Mouse (Mus musculus) heart, embryonic 13.5 days (tissue): ENCODE measurements around the gene Abl2. TPM values are rescaled to one million over a fixed set of nuclear protein-coding genes. Genes with fewer than 3 reads are reported as not detected.
A peak's percentile ranks its signal among the peaks of the same experiment; 100 is the strongest.

ENCODE experiments used
- ATAC-seq: fragments of 200-750 bp; cut with Nextera tagmentation; 2 replicates; pipeline ENCODE4 v1.8.0; 2017; ENCODE audit warnings: moderate TSS enrichment; ENCODE audit not compliant: insufficient number of reproducible peaks, low FRiP score, low TSS enrichment; ENCODE audit errors: extremely low read depth
- H3K27ac ChIP-seq: fragments of 300-500 bp; sonication (generic); replicated peaks from 2 replicates; pipeline ENCODE4 v1.5.1; 2015; ENCODE audit warnings: moderate library complexity, mild to moderate bottlenecking, inconsistent platforms
- H3K27me3 ChIP-seq: fragments of 300-500 bp; sonication (generic); replicated peaks from 2 replicates; pipeline ENCODE4 v1.6.1; 2015; ENCODE audit warnings: mild to moderate bottlenecking, inconsistent platforms
- H3K36me3 ChIP-seq: fragments of 300-500 bp; sonication (generic); 2 replicates; pipeline ENCODE4 v1.6.1; 2015; ENCODE audit warnings: mild to moderate bottlenecking, inconsistent platforms
- H3K4me1 ChIP-seq: fragments of 300-500 bp; sonication (generic); 2 replicates; pipeline ENCODE4 v1.6.1; 2015; ENCODE audit warnings: inconsistent platforms
- H3K4me2 ChIP-seq: fragments of 300-500 bp; sonication (generic); 2 replicates; pipeline ENCODE4 v1.6.1; 2015; ENCODE audit warnings: inconsistent platforms, mild to moderate bottlenecking, moderate library complexity
- H3K4me3 ChIP-seq: fragments of 300-500 bp; sonication (generic); 2 replicates; pipeline ENCODE4 v1.5.1; 2015; ENCODE audit warnings: moderate library complexity, mild to moderate bottlenecking, inconsistent platforms
- H3K9ac ChIP-seq: fragments of 300-500 bp; sonication (generic); 2 replicates; pipeline ENCODE4 v1.6.1; 2015; ENCODE audit warnings: inconsistent platforms, mild to moderate bottlenecking, moderate library complexity
- H3K9me3 ChIP-seq: fragments of 300-500 bp; sonication (generic); 2 replicates; pipeline ENCODE4 v1.6.1; 2016; ENCODE audit warnings: inconsistent platforms
- WGBS: fragments of 180-500 bp; shearing (Covaris S2); methylation state at CpG from one replicate; pipeline ENCODE4 v1.1.7; 2015; ENCODE audit warnings: mixed read lengths; 5-methylcytosine and 5-hydroxymethylcytosine counted together
- polyA plus RNA-seq: library from polyadenylated mRNA; unstranded; fragments of >200 nt; fragmentation: Nextera tagmentation; extraction: Ambion mirVana; gene quantifications from 2 replicates; pipeline ENCODE4 v1.2.1, GENCODE M21; 2015

The Abl2 gene
- polyA plus RNA-seq, 1 experiment from 2014 or later = 2.4 TPM

DNA sequence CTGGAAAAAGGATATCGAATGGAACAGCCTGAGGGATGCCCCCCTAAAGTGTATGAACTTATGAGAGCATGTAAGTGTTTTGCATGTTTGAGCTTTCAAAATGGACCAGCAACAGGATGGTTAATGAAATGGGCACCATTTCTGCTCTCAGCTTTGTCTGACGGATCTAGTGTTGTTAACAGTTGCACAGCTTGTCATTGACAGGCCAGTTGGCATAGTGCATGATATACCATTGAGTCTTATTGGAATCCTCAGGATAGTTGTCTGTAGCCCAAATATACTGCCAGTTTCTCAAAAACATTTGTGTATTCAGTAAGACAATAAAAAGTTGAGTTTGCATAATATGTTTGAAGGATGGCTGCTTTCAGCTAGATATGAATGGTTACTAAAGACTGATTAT is 76.6 kb downstream of the Abl2 start:
- 75% methylated on average over 2 of the region's 2 CpGs for WGBS
- H3K4me3 ChIP-seq = no peak overlapping the region
- no peak overlapping the region for H3K4me2 ChIP-seq
- no peaks in the 10 kb centered on the region for H3K4me1 ChIP-seq
- no peak overlapping the region for H3K9ac ChIP-seq
- H3K9me3 ChIP-seq = peaks cover 3% of the 10 kb centered on the region
- no peak for ATAC-seq
- peaks cover 86% of the 10 kb centered on the region for H3K36me3 ChIP-seq
- H3K27me3 ChIP-seq = no peaks in the 10 kb centered on the region
- H3K27ac ChIP-seq = no peak overlapping the region

DNA sequence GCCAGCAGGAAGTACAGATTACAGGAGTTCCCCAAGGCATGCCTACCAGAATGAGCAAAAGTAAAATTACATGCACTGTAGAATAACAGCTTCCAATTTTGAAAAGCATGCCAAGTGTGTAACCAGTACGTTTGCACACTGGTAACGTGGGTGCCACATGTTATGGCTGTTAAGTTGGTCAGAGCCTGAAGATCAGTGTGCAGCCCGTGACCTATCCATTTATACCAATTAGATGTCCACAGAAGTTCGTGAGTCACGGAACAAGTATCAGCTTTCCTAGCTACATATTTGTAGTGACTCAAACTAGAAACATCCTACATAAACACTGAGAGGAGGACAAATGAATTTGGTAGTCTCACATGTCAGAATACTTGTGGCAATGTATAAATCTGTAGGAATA is 80.9 kb downstream of the Abl2 start:
- 0 out of 2 replicates have a peak, but pooled peaks cover 2% of the 10 kb centered on the region for H3K4me1 ChIP-seq
- H3K4me2 ChIP-seq = no peak overlapping the region
- peaks cover 83% of the 10 kb centered on the region for H3K36me3 ChIP-seq
- ATAC-seq = no peak
- 91% methylated on average over 5 of the region's 5 CpGs for WGBS
- no peak overlapping the region for H3K4me3 ChIP-seq
- no peak overlapping the region for H3K27ac ChIP-seq
- H3K9me3 ChIP-seq = no peaks in the 10 kb centered on the region
- H3K27me3 ChIP-seq = no peaks in the 10 kb centered on the region
- no peak overlapping the region for H3K9ac ChIP-seq

DNA sequence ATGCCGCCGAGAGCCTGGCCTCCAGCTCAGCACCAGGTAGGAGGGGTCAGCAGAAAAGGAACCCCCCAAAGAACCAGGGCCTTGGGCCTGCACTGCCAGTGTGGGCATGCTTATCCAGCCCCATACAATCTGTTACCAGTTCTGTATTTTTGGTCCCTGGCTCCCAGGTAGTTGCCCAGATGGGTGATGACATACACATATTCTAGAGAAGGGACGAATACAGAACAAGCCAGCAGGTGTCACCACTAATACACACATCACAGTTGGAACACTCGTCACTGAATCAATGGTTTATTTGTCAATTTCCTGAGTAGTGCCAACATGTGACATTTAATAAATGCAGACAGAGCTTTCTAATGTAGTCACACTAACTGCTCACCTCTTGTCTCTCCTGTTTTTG is 82.0 kb downstream of the Abl2 start:
- H3K4me3 ChIP-seq = no peak overlapping the region
- H3K27me3 ChIP-seq = no peaks in the 10 kb centered on the region
- H3K9ac ChIP-seq = no peak overlapping the region
- no peak for ATAC-seq
- peaks cover 83% of the 10 kb centered on the region for H3K36me3 ChIP-seq
- H3K9me3 ChIP-seq = no peaks in the 10 kb centered on the region
- H3K27ac ChIP-seq = no peak overlapping the region
- WGBS = 74% methylated on average over 4 of the region's 4 CpGs
- 0 out of 2 replicates have a peak, but pooled peaks cover 2% of the 10 kb centered on the region for H3K4me1 ChIP-seq
- no peak overlapping the region for H3K4me2 ChIP-seq

DNA sequence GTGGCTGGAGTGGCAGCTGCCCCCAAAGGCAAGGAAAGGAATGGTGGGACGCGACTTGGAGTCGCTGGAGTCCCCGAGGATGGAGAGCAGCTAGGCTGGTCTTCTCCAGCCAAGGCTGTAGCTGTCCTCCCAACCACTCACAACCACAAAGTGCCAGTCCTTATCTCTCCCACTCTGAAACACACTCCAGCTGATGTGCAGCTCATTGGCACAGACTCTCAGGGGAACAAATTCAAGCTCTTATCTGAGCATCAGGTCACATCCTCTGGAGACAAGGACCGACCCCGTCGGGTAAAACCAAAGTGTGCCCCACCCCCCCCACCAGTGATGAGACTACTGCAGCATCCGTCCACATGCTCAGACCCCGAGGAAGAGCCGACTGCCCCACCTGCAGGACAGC is 83.2 kb downstream of the Abl2 start:
- Histone ChIP-seq H3K27me3 (no peaks in the 10 kb centered on the region), H3K4me1 (0 out of 2 replicates have a peak, but pooled peaks cover 2% of the 10 kb centered on the region), H3K36me3 (peaks cover 77% of the 10 kb centered on the region), H3K9me3 (no peaks in the 10 kb centered on the region), H3K4me3 (no peak overlapping the region), H3K4me2 (no peak overlapping the region), H3K27ac (no peak overlapping the region), H3K9ac (no peak overlapping the region)
- no peak for ATAC-seq
- WGBS = 57% methylated on average over 10 of the region's 10 CpGs

DNA sequence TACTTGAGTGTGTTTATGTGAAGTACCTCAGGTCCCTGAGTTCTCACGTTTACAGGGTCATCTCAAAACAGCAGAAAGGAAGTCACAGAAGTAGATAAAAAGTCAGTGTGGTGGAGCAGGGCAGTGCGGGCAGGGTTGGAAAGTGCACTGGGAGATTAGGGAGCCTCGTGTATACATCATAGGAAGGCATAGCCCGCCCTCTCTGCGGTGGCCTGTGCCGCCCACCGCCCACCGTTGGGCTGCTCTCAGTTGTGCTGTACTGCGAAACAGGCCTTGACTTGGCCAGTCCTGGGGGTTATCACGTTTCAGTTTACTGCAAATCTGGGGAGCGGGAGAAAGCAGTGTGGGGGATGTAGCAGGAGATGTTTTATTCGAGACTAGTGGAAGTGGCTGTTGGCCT is 84.2 kb downstream of the Abl2 start:
- WGBS = 58% methylated on average over 12 of the region's 12 CpGs
- H3K36me3 ChIP-seq = peaks cover 69% of the 10 kb centered on the region
- no peaks in the 10 kb centered on the region for H3K9me3 ChIP-seq
- H3K4me3 ChIP-seq = no peak overlapping the region
- H3K9ac ChIP-seq = no peak overlapping the region
- 0 out of 2 replicates have a peak, but pooled peaks cover 2% of the 10 kb centered on the region for H3K4me1 ChIP-seq
- no peak overlapping the region for H3K27ac ChIP-seq
- H3K4me2 ChIP-seq = no peak overlapping the region
- ATAC-seq = no peak
- H3K27me3 ChIP-seq = no peaks in the 10 kb centered on the region

DNA sequence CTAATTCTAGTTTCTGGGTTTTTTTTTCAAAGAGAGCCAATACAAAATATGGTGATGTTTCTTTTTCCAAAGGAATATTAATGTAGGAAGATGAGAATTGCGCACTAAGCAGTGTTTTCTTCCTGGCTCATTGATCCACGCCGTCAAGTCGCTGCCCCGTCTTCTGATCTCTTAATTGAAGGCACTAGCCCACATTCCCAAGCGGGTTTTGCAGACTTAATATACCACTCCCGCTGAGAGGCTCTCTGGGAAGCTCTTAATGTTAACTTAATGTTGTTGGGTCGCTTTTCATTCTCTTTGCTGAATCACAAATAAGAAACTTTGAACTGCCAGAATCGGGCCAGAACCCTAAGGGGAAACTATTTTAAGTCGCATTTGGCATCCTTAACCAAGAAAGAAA is 85.5 kb downstream of the Abl2 start:
- Histone ChIP-seq H3K36me3 (peaks cover 69% of the 10 kb centered on the region), H3K4me1 (peaks cover 10% of the 10 kb centered on the region), H3K9ac (no peak overlapping the region), H3K4me2 (no peak overlapping the region), H3K27ac (no peak overlapping the region), H3K27me3 (no peaks in the 10 kb centered on the region), H3K4me3 (no peak overlapping the region), H3K9me3 (no peaks in the 10 kb centered on the region)
- no peak for ATAC-seq
- WGBS = 85% methylated on average over 10 of the region's 10 CpGs

DNA sequence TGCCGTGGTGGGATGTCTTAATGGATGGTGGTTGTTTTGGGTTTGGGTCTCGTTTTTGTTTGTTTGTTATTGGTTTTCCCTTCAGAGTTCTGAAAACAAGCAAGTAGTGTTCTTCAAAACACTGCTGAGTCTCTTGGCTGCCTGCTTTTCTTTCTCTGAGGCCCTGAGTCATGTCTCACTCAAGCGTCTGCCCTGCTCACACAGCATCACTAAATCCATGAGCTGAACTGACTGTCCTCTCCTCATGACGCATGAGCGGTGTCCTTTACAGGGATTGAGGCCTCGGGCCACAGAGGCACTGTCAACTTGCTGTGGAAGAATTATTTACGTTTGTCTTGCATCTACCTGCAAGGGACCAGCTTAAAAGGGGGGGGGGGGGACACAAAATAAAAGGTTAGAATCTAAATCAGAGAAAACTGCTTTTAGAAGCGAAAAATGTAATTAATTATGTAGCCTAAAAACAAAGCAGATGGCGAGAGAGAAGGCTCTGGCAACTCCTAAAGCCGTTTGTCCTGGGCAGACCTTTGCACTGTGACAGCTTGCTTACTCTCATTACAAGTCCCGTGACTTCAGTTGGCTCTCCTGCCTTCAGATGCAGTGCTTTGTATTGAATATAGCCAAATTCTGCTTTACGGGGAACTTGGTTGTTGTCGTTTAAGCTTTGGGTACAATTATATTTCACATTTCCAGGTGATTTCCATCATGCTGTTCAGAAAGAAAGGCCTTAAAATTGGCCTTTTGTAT is 86.4 kb downstream of the Abl2 start:
- Histone ChIP-seq H3K9me3 (no peaks in the 10 kb centered on the region), H3K27me3 (no peaks in the 10 kb centered on the region), H3K4me2 (no peak overlapping the region), H3K4me3 (no peak overlapping the region), H3K27ac (no peak overlapping the region), H3K36me3 (peaks cover 62% of the 10 kb centered on the region), H3K9ac (no peak overlapping the region), H3K4me1 (peaks cover 11% of the 10 kb centered on the region)
- 84% methylated on average over 13 of the region's 13 CpGs for WGBS
- ATAC-seq = no peak

DNA sequence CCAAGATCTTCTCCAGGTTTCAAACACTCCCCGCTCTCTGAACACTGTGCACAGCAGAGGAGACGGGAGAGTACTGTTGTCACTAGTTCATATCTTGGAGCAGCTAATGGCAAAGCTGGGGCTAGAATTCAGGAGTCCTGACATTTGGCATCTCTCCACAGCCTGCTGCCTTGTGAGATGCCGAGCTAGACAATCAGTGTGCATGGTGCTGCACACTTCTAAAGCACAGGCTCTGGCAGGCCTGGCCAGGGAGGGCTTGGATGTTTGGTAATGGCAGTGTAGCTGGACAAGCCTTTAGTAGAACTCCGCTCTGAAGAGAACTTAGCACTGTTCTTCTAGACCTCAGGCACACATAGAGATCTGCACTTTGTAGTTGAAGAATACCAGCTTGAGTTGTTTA is 87.4 kb downstream of the Abl2 start:
- no peak for ATAC-seq
- no peak overlapping the region for H3K27ac ChIP-seq
- H3K36me3 ChIP-seq = peaks cover 59% of the 10 kb centered on the region
- no peak overlapping the region for H3K4me2 ChIP-seq
- H3K9ac ChIP-seq = no peak overlapping the region
- no peaks in the 10 kb centered on the region for H3K9me3 ChIP-seq
- H3K4me1 ChIP-seq = peaks cover 15% of the 10 kb centered on the region
- 76% methylated on average over 4 of the region's 4 CpGs for WGBS
- H3K4me3 ChIP-seq = no peak overlapping the region
- H3K27me3 ChIP-seq = no peaks in the 10 kb centered on the region

DNA sequence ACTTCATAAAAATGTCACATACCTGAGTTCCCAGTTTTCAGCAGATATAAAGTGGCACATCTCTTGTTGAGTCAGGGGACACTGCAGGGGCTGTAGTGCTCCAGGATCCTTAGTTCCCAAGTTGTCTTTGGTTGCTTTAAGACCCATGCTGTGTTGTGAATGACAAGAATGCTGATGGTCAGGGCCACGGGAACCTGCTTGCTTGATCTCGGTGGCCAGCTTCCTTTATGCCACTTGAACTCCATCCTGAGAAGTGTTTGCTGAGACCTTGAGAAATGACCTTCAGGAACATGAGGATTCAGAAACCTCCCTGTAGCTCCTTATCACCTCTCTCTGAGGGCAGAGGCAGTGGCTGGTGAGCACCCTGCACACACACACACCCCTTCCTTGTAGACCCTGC is 90.1 kb downstream of the Abl2 start:
- Histone ChIP-seq H3K27me3 (no peaks in the 10 kb centered on the region), H3K27ac (no peak overlapping the region), H3K36me3 (peaks cover 32% of the 10 kb centered on the region), H3K4me2 (no peak overlapping the region), H3K4me1 (peaks cover 13% of the 10 kb centered on the region), H3K9ac (no peak overlapping the region), H3K9me3 (no peaks in the 10 kb centered on the region), H3K4me3 (no peak overlapping the region)
- 23% methylated on average over 2 of the region's 2 CpGs for WGBS
- ATAC-seq = no peak

DNA sequence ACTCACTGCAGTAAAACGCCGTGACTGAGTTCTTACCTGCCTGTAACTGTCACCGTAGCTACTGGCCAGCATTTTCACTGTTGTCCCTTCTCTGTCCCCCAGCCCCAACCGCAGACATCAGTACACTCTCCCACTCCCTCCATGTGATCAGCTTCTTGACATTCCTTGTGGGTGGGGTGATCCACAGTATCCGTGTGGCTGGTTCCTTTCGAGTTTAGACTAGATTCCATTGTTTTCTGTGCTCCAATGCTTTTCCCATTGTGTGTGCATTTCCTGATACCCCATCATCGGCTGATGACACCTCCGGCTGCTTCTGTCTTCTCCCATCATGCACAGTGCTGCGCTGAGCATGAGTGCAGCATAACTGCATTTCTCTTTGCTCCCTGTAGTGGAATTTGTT is 92.0 kb downstream of the Abl2 start:
- 71% methylated on average over 9 of the region's 9 CpGs for WGBS
- Histone ChIP-seq H3K4me1 (peaks cover 16% of the 10 kb centered on the region), H3K36me3 (peaks cover 27% of the 10 kb centered on the region), H3K27me3 (no peaks in the 10 kb centered on the region), H3K4me2 (no peak overlapping the region), H3K4me3 (no peak overlapping the region), H3K9me3 (no peaks in the 10 kb centered on the region), H3K27ac (0 out of 2 replicates have a peak overlapping the region, but pooled peaks have one; percentile 1), H3K9ac (no peak overlapping the region)
- ATAC-seq = no peak

DNA sequence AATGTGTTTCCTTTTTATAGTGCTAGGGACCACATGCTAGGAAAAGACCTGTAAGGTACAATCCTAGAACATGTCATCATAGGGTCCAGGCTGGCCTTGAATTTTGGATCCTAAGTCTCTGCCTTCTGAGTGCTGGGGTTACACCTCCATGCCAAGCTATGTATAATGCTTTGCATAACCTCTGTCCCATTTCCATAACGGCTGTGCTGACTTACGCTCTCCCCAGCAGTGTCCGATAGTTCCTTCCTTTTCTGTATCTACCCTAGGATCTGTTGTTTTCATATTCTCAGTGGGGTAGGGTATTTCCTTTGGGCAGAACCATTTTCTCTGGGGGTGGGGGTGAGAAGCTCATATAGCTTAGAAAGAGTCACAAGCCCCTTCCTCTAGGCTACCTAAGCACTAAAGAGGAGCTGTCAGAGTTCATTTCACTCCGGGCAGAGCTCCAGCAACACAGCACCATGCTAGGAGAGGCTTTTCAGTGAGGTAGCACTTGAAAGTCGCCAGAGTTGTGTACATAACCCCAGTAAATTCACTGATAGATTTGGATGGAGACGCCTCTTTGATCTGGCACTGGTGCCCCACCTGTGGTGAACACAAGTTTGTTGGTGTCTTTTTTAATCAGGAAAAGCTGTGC is 93.7 kb downstream of the Abl2 start:
- 0 out of 2 replicates have a peak overlapping the region, but pooled peaks have one; percentile 2 for H3K27ac ChIP-seq
- ATAC-seq = no peak
- peaks cover 33% of the 10 kb centered on the region for H3K36me3 ChIP-seq
- peaks cover 16% of the 10 kb centered on the region for H3K4me1 ChIP-seq
- H3K4me3 ChIP-seq = no peak overlapping the region
- WGBS = 59% methylated on average over 6 of the region's 6 CpGs
- no peaks in the 10 kb centered on the region for H3K27me3 ChIP-seq
- H3K9me3 ChIP-seq = no peaks in the 10 kb centered on the region
- H3K4me2 ChIP-seq = no peak overlapping the region
- no peak overlapping the region for H3K9ac ChIP-seq
